Mouse (Mus musculus): ENCODE measurements around the gene Psmb6.

DNA sequence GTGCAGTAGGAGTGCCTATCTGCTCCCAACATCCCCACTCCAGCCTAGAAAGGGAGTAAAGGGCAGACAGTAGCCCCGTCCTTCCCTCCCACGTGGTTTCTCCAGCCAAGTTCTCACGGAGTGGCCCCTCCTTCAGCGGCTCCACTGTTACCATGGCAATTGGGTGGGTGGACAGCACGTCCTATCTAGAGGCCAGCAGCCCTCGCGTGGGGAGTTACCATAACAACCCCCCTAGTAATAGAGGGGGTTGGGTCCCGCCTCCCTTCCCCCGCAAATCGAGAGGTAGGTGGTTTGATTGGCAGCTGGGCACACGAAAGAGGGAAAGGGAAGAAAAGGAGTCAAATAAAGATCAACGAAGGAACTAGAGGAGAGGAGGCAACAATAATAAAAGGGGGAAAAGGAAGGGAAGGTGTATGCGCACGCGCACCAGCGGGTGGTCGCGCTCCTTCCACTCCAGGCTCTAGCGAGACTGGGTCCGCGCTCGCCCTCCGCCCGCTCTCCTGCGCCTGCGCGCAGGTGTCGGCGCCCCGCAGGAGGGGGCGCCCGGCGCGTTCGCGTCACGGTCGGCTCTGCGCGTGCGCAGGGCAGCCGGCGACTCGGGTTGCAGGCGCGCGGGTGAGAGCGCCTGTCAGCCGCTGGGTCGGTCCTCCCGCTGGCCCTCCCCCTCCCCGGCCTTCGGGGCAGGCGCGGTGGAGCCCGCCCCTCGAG is 37.3 kb downstream of the Psmb6 start, which contains the start of gene Mink1:
- no peak for TF ChIP-seq TAL1 (IDR thresholded peaks at IDR 0.05; ENCODE audit: low read length)
- TF ChIP-seq GATA1 (IDR thresholded peaks at IDR 0.05; ENCODE audit: low read length), result no peak
